Mouse (Mus musculus) urinary bladder, postnatal 25 days (tissue): ENCODE results near the gene Gm3633.
"Not testable (repeated sequence)": the region's sequence is repeated elsewhere in the genome, so short reads cannot be mapped to it uniquely, and the experiment has no call there.

Experiments
- DNase-seq: peaks from one replicate; pipeline ENCODE4 v3.0.0; 2022; ENCODE audit warnings: low spot score

Gm3633 gene

DNA sequence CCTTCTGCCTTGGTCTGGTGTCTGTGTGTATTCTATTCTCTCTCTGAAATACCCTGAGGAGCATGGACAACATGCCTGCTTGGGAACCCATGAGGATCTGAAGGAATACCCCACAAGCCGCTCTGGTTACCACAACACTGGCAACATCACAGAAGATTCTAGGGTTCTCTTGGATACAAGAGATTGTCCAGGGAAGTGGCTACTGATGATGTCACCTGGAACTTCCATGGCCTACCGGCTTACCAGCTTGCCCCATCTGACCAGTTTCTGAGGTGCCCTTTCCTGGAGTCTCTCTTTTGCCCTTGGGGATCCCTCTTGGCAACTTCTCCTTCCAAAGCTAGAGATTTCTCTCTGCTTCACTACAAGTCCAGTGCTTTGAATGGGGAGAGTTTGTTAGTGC lies at the start of gene Gm3633:
TSS of gene Gm3633 (minus strand) at position 101 of the 400 bp plus-strand sequence.
- not testable (repeated sequence) for DNase-seq

DNA sequence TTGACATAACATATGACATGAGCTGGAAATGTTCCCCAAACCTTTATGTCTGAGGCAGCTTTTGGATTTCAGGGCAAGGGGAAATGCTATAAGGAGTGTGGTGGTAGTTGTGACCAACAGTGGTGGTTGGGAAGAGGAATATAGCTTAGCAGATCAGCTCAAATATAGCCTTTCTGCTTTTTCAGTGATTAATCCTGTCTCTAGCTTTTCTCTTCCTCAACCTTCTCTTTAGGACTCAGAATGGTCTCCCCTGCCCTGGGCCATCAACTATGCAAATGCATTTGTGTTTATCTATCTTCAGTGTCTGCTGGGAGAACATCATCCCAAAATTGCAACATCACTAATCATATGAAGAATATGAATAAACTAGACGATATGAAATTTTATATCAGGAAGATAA lies 13.9 kb upstream of the Gm3633 start, which contains the start of gene Gm10378:
TSS of gene Gm10378 (plus strand) at position 301 of the 400 bp plus-strand sequence.
- not testable (repeated sequence) for DNase-seq

DNA sequence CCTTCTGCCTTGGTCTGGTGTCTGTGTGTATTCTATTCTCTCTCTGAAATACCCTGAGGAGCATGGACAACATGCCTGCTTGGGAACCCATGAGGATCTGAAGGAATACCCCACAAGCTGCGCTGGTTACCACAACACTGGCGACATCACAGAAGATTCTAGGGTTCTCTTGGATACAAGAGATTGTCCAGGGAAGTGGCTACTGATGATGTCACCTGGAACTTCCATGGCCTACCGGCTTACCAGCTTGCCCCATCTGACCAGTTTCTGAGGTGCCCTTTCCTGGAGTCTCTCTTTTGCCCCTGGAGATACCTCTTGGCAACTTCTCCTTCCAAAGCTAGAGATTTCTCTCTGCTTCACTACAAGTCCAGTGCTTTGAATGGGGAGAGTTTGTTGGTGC lies 41.9 kb downstream of the Gm3633 start, which contains the start of gene Gm17124:
TSS of gene Gm17124 (minus strand) at position 101 of the 400 bp plus-strand sequence.
- DNase-seq = not testable (repeated sequence)
